Mouse (Mus musculus) urinary bladder, postnatal 14 days (tissue): Measurements from ENCODE around the gene Filip1.
"Not testable (repeated sequence)": the region's sequence is repeated elsewhere in the genome, so short reads cannot be mapped to it uniquely, and the experiment has no call there.

ENCODE experiments used
- DNase-seq: peaks from one replicate; pipeline ENCODE4 v3.0.0; 2021; ENCODE audit warnings: low spot score

Filip1 gene

GRCm38 (mm10) chr9:80012751-80013150 lies at the start of gene Filip1:
Filip1 (minus strand) TSS chr9:80012851.
- DNase-seq: no peak

GRCm38 (mm10) chr9:80057690-80058089 lies 45.0 kb upstream of the Filip1 start:
- no peak for DNase-seq

GRCm38 (mm10) chr9:80052951-80053350 lies 40.3 kb upstream of the Filip1 start:
- no peak for DNase-seq

DNA sequence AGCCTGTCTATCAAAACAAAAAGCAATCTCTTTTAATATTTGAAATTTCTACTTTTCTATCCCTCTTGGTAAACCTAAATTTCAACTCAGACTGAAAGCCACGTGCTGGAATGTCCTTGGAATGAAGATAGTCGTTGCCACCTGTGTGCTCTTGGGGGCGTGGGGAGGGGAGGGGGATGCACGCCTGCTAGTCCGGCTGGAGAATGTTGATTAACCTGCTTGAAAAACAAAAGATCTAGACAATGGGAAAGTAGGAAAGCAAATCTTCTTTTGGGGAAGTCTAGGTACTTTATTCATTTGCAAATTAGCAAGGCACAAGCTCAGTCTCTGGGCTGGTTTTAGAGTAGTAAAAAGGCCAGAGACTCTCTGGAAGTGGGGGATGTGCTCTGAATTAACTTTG lies 36.6 kb upstream of the Filip1 start:
- DNase-seq: not testable (repeated sequence)

DNA sequence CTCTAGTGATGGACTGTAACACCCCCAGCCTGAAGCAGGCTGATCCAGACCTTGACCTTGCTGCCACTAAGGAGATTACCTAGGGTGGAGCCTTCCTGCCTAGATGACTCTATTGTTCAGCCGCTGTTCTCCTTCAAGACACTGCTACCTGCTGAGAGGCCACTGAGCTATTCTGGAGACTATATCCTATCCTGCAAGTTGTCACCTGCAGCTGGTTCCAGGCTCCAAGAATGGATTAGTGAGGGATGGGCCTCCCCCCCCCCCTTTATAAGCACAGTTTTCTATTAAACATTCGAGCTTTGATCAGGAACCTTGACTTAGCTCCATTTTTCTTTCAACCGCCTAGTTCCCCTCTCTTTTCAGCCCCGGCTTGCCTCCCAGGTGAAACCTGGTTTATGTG lies 31.6 kb upstream of the Filip1 start:
- DNase-seq: not testable (repeated sequence)

- DNase-seq: no peak
Measured at GRCm38 (mm10) chr9:80039296-80039815, 26.7 kb upstream of the Filip1 start.

DNA sequence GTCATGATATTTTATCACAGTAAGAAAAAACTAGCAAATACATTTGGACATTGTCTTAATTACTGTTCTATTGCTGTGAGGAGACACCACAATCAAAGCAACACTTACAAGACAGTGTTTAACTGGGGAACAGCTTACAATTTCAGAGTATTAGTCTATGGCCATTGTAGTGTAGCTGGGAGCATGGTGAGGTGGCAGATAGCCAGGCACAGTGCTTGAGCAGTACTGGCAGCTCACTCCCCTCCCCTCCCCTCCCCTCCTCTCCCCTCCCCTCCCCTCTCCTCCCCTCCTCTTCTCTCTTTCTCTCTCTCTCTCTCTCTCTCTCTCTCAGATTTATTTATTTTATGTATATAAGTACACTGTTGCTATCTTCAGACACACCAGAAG lies 25.3 kb upstream of the Filip1 start:
- no peak for DNase-seq

GRCm38 (mm10) chr9:80037262-80037996 lies 24.8 kb upstream of the Filip1 start:
- no peak for DNase-seq

GRCm38 (mm10) chr9:80026581-80027021 lies 13.9 kb upstream of the Filip1 start:
- no peak for DNase-seq

- peak; percentile 53 for DNase-seq
Measured at GRCm38 (mm10) chr9:80026017-80026416, 13.4 kb upstream of the Filip1 start.

DNA sequence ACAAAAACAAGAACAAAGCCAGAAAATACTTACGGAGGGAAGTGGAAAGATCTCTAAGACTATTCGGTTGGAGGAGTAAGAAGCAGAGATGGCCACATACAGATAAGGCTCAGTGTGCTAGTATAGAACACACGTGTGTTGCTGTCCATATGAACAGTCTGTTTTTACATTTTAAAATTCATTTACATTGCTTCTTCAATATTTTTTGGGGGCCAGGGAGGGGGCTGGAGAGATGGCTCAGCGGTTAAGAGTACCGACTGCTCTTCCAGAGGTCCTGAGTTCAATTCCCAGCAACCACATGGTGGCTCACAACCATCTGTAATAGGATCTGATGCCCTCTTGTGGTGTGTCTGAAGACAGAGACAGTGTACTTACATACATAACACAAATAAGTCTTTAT lies 12.7 kb upstream of the Filip1 start:
- not testable (repeated sequence) for DNase-seq

GRCm38 (mm10) chr9:80022821-80023220 lies 10.2 kb upstream of the Filip1 start:
- no peak for DNase-seq

DNA sequence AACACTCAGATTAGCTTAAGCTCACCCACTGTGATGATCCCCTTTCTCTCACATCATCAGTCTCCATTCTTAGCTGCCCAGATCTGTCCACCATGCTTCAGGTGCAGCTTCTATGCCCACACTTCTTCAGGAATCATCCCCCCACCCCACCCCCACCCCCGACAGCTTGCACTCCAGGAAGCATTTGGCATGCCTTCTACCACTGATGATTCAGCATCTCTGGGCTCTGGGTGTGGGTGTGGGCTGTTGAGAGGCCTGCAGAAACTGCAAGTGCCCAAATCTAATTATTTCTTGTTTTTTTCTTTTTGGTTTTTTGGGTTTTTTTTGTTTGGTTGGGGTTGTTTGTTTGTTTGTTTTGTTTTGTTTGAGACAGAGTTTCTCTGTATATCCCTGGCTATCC lies 9.0 kb upstream of the Filip1 start:
- DNase-seq: no peak

- no peak for DNase-seq
Measured at GRCm38 (mm10) chr9:80020429-80020828, 7.8 kb upstream of the Filip1 start.

GRCm38 (mm10) chr9:80012016-80012415 lies 635 bp downstream of the Filip1 start:
- DNase-seq: no peak

GRCm38 (mm10) chr9:80002394-80003188 lies 10.1 kb downstream of the Filip1 start:
- peak; percentile 84 for DNase-seq

- DNase-seq: no peak
Measured at GRCm38 (mm10) chr9:79997282-79997681, 15.4 kb downstream of the Filip1 start.

DNA sequence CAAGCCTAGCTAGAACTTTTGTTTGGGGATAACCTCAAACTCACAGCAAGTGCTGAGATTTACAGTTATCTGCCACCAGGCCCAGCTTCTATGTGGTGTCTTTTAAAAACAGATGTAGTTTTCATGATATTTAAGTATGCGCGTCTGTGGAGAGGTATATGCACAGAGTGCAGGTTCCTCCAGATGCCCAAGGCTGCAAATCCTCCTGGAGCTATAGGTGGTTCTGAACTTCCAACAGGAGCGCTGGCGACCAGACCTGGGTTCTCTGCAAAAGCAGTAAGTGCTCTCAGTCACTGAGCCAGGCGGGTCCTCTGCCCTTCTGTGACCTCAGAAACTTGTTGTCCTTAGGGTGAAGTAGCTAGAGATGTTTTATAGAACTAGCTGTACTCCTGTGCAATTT lies 18.4 kb downstream of the Filip1 start:
- DNase-seq: no peak

DNA sequence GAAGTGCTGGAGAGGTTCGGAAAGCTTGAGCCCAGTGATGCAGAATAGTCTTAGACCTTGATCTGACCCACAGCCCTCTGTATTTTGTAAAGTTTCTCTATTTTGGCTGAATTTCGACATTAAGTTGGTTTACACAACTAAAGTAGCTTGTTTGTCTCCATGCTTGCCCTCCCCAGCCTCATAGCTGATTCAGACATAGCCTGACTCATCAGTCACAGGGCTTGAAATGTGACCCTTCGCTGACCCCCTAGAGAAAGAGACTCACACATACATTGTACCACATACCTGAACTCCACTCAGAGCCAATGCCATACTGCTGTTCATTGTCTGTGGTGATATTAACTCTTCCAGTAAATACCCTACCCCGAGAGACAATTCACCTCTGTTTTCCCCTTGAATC lies 19.6 kb downstream of the Filip1 start:
- DNase-seq: no peak

DNA sequence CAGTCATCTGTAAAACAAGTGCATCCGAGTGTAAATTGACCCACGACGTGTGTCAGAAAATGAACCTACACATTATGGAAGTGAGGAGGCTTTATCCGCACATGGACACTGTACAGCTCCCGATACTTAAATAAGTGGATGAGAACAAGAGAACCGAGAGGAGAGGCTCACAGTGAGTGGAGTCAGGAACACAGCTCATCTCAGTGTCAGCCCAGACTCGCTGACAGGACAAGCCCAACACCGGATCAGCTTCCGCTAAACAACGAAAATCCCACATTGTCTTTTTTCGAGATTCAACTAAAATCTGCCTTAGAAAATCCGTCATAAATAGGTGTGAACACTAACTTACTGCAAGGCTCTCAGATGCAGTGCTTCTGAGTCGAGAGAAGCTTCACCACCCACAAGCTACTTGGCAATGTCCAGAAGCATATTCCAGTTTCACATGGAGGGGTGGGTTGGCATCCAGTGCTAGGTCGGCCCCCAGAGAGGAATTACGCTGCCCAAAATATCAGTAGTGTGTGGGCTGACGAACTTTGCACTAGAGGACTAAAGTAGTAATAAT lies 22.1 kb downstream of the Filip1 start:
- DNase-seq: no peak

- DNase-seq: no peak
Measured at GRCm38 (mm10) chr9:79989703-79990102, 22.9 kb downstream of the Filip1 start.

DNA sequence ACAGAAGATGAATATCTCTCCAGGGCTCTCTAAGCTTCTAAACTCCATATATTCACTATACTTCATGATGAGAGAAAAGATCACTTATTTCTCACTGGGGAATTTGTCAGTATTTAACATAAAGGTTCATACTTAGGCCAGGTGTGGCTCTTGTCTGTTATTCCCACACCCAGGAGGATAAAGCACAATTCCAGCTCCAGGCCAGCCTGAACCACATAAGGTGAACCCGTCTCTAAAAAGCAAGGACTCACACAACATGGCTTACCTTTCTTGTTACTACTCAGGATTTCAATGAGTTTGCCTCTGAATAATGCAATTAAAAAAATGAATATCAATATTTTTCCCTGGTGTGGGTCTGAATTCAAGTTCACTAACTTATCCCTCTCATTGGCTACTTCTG lies 23.6 kb downstream of the Filip1 start:
- DNase-seq: no peak

GRCm38 (mm10) chr9:79983244-79983643 lies 29.4 kb downstream of the Filip1 start:
- DNase-seq: no peak
